Mouse (Mus musculus) heart, adult 2 months (tissue): ENCODE results near the gene Nol9. TPM values are rescaled to one million over a fixed set of nuclear protein-coding genes. Genes with fewer than 3 reads are reported as not detected.
A peak's percentile ranks its signal among the peaks of the same experiment; 100 is the strongest.
"Not testable (repeated sequence)": the region's sequence is repeated elsewhere in the genome, so short reads cannot be mapped to it uniquely, and the experiment has no call there.

Source experiments
- DNase-seq, 2 experiments: peaks; one replicate each; pipeline ENCODE4 v3.0.0; 2021
- H3K27ac ChIP-seq: fragments of 200-600 bp; 2 replicates; pipeline ENCODE4 v1.8.1; 2022
- H3K27me3 ChIP-seq: fragments of 200-500 bp; 2 replicates; pipeline ENCODE4 v1.6.1; 2012; ENCODE audit warnings: mild to moderate bottlenecking, low read length, inconsistent platforms, mixed read lengths; ENCODE audit not compliant: control insufficient read depth, insufficient read depth
- H3K36me3 ChIP-seq: fragments of 200-500 bp; 2 replicates; pipeline ENCODE4 v1.6.1; 2012; ENCODE audit warnings: low read length, inconsistent platforms; ENCODE audit not compliant: control insufficient read depth, insufficient read depth
- H3K4me1 ChIP-seq: fragments of 200-500 bp; 2 replicates; pipeline ENCODE4 v1.6.1; 2011; ENCODE audit warnings: low read length; ENCODE audit not compliant: control insufficient read depth, insufficient read depth
- H3K4me3 ChIP-seq: fragments of 200-600 bp; 2 replicates; pipeline ENCODE4 v1.8.1; 2022
- H3K79me2 ChIP-seq: fragments of 200-500 bp; replicated peaks from 2 replicates; pipeline ENCODE4 v1.6.1; 2012; ENCODE audit warnings: mild to moderate bottlenecking, inconsistent platforms, low read length, moderate library complexity, mixed read lengths; ENCODE audit not compliant: control insufficient read depth, insufficient read depth
- H3K9ac ChIP-seq: fragments of 200-500 bp; 2 replicates; pipeline ENCODE4 v1.6.1; 2012; ENCODE audit warnings: low read depth, mild to moderate bottlenecking, control low read depth, inconsistent platforms, low read length, mixed read lengths
- CTCF ChIP-seq: fragments of 200-600 bp; IDR thresholded peaks from 2 replicates; pipeline ENCODE4 v1.8.1; 2022; ENCODE audit warnings: antibody characterized with exemption, mild to moderate bottlenecking, moderate library complexity
- EP300 ChIP-seq: fragments of 200-500 bp; IDR thresholded peaks from 2 replicates; pipeline ENCODE4 v1.6.1; 2011; ENCODE audit warnings: low read depth, low read length, control low read depth; ENCODE audit not compliant: insufficient read depth
- POLR2A ChIP-seq: fragments of 200-500 bp; IDR thresholded peaks from 2 replicates; pipeline ENCODE4 v1.6.1; 2011; ENCODE audit warnings: mild to moderate bottlenecking, low read depth, low read length, control low read depth; ENCODE audit not compliant: insufficient read depth
- WGBS: fragments of 180-500 bp; shearing (Covaris S2); methylation state at CpG from one replicate; pipeline ENCODE4 v1.1.7; 2018; 5-methylcytosine and 5-hydroxymethylcytosine counted together
- intact Hi-C: fragments of 180-260 bp; cut with DNase I; formaldehyde crosslinking; loops from one replicate; pipeline ENCODE4 v1.15.1; 2025
- polyA plus RNA-seq: library from polyadenylated mRNA; depleted of rRNA; stranded (reverse); fragments of >200 nt; gene quantifications from 2 replicates; pipeline ENCODE4 v1.2.3, GENCODE M21; 2012
- total RNA-seq, 2 experiments: library from RNA; stranded (reverse); gene quantifications; 2 replicates each; pipeline ENCODE4 v1.2.3; 2021

Nol9 gene
- total and polyA plus RNA-seq, 3 experiments = 7.3 to 9.8 (median 9.7) TPM

DNA sequence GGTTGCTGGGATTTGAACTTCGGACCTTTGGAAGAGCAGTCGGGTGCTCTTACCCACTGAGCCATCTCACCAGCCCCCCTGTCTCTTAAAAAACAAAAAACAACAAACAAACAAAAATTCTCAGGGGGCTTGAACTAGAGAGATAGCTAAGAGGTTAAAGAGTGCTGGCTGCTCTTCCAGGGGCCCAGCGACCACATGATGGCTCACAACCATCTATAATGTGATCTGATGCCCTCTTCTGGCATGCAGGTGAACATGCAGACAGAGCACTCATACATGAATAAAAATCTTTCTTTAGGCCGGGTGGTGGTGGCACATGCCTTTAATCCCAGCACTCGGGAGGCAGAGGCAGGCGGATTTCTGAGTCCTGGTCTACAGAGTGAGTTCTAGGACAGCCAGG is 2.7 kb upstream of the Nol9 start:
- H3K27ac ChIP-seq, DNase-seq, H3K27me3 ChIP-seq, H3K4me3 ChIP-seq, H3K4me1 ChIP-seq, H3K79me2 ChIP-seq, H3K9ac ChIP-seq, intact Hi-C loops, H3K36me3 ChIP-seq: not testable (repeated sequence)
- peak; percentile 55 for TF ChIP-seq CTCF
- 89% methylated on average over 6 of the region's 6 CpGs for WGBS

DNA sequence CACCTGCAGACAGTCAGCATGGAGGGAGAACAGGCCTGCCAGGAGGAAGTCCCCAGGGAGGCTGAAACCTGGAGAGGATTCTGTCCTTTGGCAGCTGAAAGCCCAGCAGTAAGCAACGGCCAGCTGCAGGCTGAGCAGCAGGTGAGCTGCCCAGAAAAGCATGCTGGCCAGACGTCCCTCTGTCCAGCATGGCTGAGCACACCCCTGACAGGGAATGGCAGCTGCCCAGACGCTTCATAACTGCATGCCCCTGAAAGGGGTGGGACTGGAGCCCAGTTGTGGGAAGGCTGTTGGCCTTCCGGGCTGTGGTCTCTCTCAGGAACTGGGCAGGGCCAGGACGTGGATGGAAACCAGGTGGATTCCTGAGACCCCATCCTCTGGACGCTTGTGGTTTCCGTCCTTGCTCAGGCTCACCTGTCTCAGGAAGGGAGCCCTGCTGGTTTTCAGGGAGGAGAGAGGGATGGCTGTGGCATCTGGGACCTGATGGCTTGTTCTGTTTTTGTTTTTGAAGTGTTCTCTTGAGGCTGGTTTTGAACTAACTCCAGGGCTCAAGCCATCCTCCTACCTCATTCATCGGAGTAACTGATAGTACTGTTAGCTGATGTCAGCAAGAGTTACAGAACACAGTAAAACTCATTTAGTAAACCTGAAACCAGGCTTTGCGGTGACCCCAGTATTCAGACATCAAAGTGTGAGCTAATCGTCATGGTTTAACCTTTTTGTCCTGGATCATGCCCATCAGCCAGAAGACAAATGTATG is 716 bp upstream of the Nol9 start, which contains the start of gene Tas1r1:
Gene Tas1r1 (minus strand): TSS at position 344 of the 760 bp plus-strand sequence.
- Histone ChIP-seq H3K79me2 (peaks cover 3% of the 10 kb centered on the region), H3K9ac (peak within 1 kb of the TSS; percentile 99), H3K4me3 (peak within 1 kb of the TSS; percentile 98), H3K36me3 (no peaks in the 10 kb centered on the region), H3K27ac (peak within 1 kb of the TSS; percentile 78), H3K4me1 (peaks cover 2% of the 10 kb centered on the region), H3K27me3 (no peaks in the 10 kb centered on the region)
- 32% methylated on average over 10 of the region's 10 CpGs for WGBS
- TF ChIP-seq EP300 (no peak), POLR2A (no peak), CTCF (no peak)
- intact Hi-C loops = loop anchor here (2.0 kb wide), 2 partner anchors 58 kb away; no protein-coding TSS in a partner anchor
- no peak for DNase-seq

DNA sequence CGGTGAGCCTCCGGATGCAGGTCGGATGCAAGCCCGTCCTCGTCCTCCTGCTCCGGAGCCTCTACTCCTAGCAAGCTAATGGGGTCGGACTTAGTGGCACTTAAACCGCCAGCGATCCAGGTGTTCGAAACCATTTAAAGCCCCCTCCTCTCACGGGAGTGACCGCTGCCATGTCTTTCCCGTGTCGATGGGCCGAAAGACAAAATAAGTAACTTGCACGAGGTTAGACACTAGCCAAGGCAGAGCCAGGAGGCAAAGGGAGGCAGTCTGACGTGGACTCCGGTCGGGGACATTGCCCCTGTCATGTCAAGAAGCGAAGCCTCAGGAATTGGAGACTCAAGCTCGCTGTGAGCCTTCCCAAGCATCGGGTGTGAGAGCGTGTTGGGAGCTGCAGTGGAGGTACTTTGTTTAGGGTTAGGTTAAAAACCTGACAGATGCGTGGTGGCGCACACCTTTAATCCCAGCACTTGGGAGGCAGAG is 750 bp downstream of the Nol9 start:
- Histone ChIP-seq H3K27ac (peak overlapping the region; percentile 78; the same call in 1 of the 2 replicates), H3K4me1 (peaks cover 2% of the 10 kb centered on the region), H3K27me3 (no peaks in the 10 kb centered on the region), H3K79me2 (peaks cover 3% of the 10 kb centered on the region), H3K36me3 (no peaks in the 10 kb centered on the region), H3K4me3 (peak overlapping the region; percentile 98), H3K9ac (peak overlapping the region; percentile 99)
- DNase-seq = no peak
- TF ChIP-seq EP300 (no peak), CTCF (no peak), POLR2A (no peak)
- WGBS = 3% methylated on average over 25 of the region's 25 CpGs
- intact Hi-C loops = loop anchor here (2.0 kb wide), 2 partner anchors 57 to 59 kb away; no protein-coding TSS in a partner anchor

DNA sequence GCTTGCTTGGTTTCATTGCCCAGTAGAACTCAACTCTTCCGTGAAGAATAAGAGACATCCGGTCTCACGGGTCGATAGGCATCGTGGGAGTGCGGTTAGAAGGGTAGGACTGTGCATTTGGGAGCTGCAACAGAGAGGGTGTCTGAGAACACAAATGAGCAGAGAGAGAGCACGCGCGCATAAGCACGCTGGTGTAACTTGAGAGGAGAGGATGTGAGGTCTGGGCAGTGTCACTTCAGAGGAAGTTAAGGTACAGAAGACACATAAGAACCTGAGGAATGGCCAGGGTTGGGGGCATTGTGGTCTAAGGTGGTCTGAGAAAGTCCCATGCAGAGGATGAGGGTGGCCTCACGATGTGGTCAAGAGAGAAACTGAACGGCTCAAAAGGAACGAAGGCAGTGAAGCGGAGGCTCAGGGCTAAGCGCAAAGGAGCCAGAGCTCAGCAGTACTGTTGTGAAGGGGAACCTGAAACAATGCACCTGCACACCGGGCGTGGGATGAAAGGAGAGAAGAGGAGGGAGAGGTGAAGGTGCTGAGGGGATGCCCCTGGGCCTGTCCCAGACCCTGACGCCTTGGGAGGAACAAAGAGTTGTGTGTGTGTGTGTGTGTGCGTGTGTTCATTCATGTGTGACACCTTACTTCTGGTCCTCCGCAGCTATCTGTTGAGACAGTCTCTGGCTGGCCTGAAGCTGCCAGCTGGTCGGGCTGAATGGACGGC is 3.0 kb downstream of the Nol9 start:
- WGBS = 95% methylated on average over 22 of the region's 22 CpGs
- H3K36me3 ChIP-seq = no peaks in the 10 kb centered on the region
- no peak for DNase-seq
- H3K4me3 ChIP-seq = no peak overlapping the region
- intact Hi-C loops = no loop called here
- peaks cover 2% of the 10 kb centered on the region for H3K4me1 ChIP-seq
- peaks cover 3% of the 10 kb centered on the region for H3K79me2 ChIP-seq
- TF ChIP-seq CTCF (no peak), EP300 (no peak), POLR2A (no peak)
- no peaks in the 10 kb centered on the region for H3K27me3 ChIP-seq
- no peak overlapping the region for H3K27ac ChIP-seq
- H3K9ac ChIP-seq = no peak overlapping the region

DNA sequence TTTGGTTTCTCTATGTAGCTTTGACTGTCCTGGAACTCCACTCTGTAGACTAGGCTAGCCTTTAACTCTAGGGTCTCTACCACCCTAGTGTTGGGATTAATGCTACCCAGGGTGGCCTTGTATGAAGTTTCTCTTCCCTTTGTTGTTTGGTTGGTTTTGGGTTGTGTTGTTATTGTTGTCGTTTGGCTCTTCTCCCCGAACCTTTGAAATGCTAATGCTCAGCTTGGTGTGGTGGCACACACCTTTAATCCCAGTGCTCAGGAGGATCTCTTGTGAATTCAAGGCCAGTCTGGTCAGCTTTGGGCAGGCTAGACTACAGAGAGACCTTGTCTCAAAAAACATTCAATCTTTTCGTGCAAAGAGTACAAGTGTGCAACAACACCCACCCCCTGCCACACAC is 4.0 kb downstream of the Nol9 start:
- Histone ChIP-seq H3K27me3 (no peaks in the 10 kb centered on the region), H3K36me3 (no peaks in the 10 kb centered on the region), H3K4me3 (no peak overlapping the region), H3K79me2 (peaks cover 3% of the 10 kb centered on the region), H3K27ac (no peak overlapping the region), H3K9ac (no peak overlapping the region), H3K4me1 (peaks cover 2% of the 10 kb centered on the region)
- whole genome bisulfite sequencing = 88% methylated on average over 3 of the region's 3 CpGs
- TF ChIP-seq POLR2A (no peak), CTCF (no peak), EP300 (no peak)
- no peak for DNase-seq
- intact Hi-C loops = no loop called here

DNA sequence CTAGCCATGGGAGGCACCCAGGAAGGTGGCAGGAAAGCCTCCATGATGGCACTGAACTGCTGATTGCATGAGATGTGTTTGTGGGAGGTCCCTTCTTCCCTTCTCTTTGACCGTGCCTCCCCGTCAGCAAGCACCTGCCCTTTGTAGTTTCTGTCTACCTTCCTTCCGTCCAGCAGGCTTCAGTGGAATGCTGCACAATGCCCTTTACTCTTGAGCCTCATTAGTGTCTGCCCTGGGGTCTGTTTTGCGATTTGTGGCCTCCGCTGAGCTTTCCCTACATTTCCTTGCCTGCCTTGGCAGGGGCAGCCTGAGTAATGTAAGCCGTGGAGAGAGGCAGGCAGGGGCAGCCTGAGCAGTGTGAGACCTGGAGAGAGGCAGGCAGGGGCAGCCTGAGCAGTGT is 5.5 kb downstream of the Nol9 start:
- peaks cover 1% of the 10 kb centered on the region for H3K79me2 ChIP-seq
- peaks cover 2% of the 10 kb centered on the region for H3K4me1 ChIP-seq
- WGBS = 84% methylated on average over 6 of the region's 6 CpGs
- H3K9ac ChIP-seq = no peak overlapping the region
- H3K27me3 ChIP-seq = no peaks in the 10 kb centered on the region
- intact Hi-C loops = no loop called here
- DNase-seq = no peak
- TF ChIP-seq POLR2A (no peak), EP300 (no peak), CTCF (no peak)
- no peak overlapping the region for H3K4me3 ChIP-seq
- H3K27ac ChIP-seq = no peak overlapping the region
- no peaks in the 10 kb centered on the region for H3K36me3 ChIP-seq
